Mouse (Mus musculus) v-Abl transformed pro-B cells (cell line): Measurements from ENCODE around the gene Tbccd1.

Experiments used
- in situ Hi-C, 2 experiments: fragments of 400-800 bp; cut with MboI; formaldehyde crosslinking; loops; one replicate each; pipeline ENCODE4 v1.15.1; 2025; ENCODE audit not compliant: unreplicated experiment in 2 of 2

Tbccd1 gene

GRCm38 (mm10) chr16:22857431-22858113 lies at the start of gene Tbccd1, which contains the start of gene Dnajb11:
Gene Tbccd1 (minus strand): TSS chr16:22857669.
Gene Dnajb11 (plus strand): TSS chr16:22857845.
- in situ Hi-C loops, result no loop called here

GRCm38 (mm10) chr16:22901326-22901725 lies 43.9 kb upstream of the Tbccd1 start:
- in situ Hi-C loops, result no loop called here

GRCm38 (mm10) chr16:22899866-22900570 lies 42.5 kb upstream of the Tbccd1 start:
- in situ Hi-C loops, result loop anchor here in 1 of 2 experiments (25.0 kb wide), 1 partner anchor 537 kb away; the partner anchor contains the start of gene Rtp1

- in situ Hi-C loops, result loop anchor here in 1 of 2 experiments (25.0 kb wide), 1 partner anchor 538 kb away; the partner anchor contains the start of gene Rtp1
These were observed 41.9 kb upstream of the Tbccd1 start for GRCm38 (mm10) chr16:22899346-22899745.

- in situ Hi-C loops, result loop anchor here in 1 of 2 experiments (25.0 kb wide), 1 partner anchor 541 kb away; the partner anchor contains the start of gene Rtp1
These were observed 39.1 kb upstream of the Tbccd1 start for GRCm38 (mm10) chr16:22896618-22897017.

GRCm38 (mm10) chr16:22894095-22894494 lies 36.6 kb upstream of the Tbccd1 start:
- in situ Hi-C loops, result loop anchor here in 1 of 2 experiments (25.0 kb wide), 1 partner anchor 543 kb away; the partner anchor contains the start of gene Rtp1

GRCm38 (mm10) chr16:22891733-22892154 lies 34.3 kb upstream of the Tbccd1 start:
- in situ Hi-C loops, result loop anchor here in 1 of 2 experiments (25.0 kb wide), 1 partner anchor 546 kb away; the partner anchor contains the start of gene Rtp1

GRCm38 (mm10) chr16:22890683-22891510 lies 33.4 kb upstream of the Tbccd1 start, which contains the start of gene Ahsg:
Gene Ahsg (plus strand): TSS chr16:22891277.
- in situ Hi-C loops, result loop anchor here in 1 of 2 experiments (25.0 kb wide), 1 partner anchor 546 kb away; the partner anchor contains the start of gene Rtp1

GRCm38 (mm10) chr16:22889716-22890115 lies 32.2 kb upstream of the Tbccd1 start:
- in situ Hi-C loops, result loop anchor here in 1 of 2 experiments (25.0 kb wide), 1 partner anchor 548 kb away; the partner anchor contains the start of gene Rtp1

GRCm38 (mm10) chr16:22888835-22889234 lies 31.4 kb upstream of the Tbccd1 start:
- in situ Hi-C loops, result loop anchor here in 1 of 2 experiments (25.0 kb wide), 1 partner anchor 548 kb away; the partner anchor contains the start of gene Rtp1

- in situ Hi-C loops, result loop anchor here in 1 of 2 experiments (25.0 kb wide), 1 partner anchor 551 kb away; the partner anchor contains the start of gene Rtp1
These were observed 29.3 kb upstream of the Tbccd1 start for GRCm38 (mm10) chr16:22886726-22887125.

- in situ Hi-C loops, result loop anchor here in 1 of 2 experiments (25.0 kb wide), 1 partner anchor 552 kb away; the partner anchor contains the start of gene Rtp1
These were observed 27.9 kb upstream of the Tbccd1 start for GRCm38 (mm10) chr16:22885356-22885755.

- in situ Hi-C loops, result loop anchor here in 1 of 2 experiments (25.0 kb wide), 1 partner anchor 554 kb away; the partner anchor contains the start of gene Rtp1
These were observed 26.0 kb upstream of the Tbccd1 start for GRCm38 (mm10) chr16:22883441-22883840.

- in situ Hi-C loops, result loop anchor here in 1 of 2 experiments (25.0 kb wide), 1 partner anchor 556 kb away; the partner anchor contains the start of gene Rtp1
These were observed 24.0 kb upstream of the Tbccd1 start for GRCm38 (mm10) chr16:22881487-22881886.

GRCm38 (mm10) chr16:22880900-22881299 lies 23.4 kb upstream of the Tbccd1 start:
- in situ Hi-C loops, result loop anchor here in 1 of 2 experiments (25.0 kb wide), 1 partner anchor 556 kb away; the partner anchor contains the start of gene Rtp1

GRCm38 (mm10) chr16:22879945-22880595 lies 22.6 kb upstream of the Tbccd1 start:
- in situ Hi-C loops, result loop anchor here (5.0 to 25.0 kb wide), 4 partner anchors 72 to 557 kb away; partner anchors contain the start of genes Hrg (in 2 of the 2) and Rtp1 (in 1 of the 2)

GRCm38 (mm10) chr16:22878716-22879115 lies 21.2 kb upstream of the Tbccd1 start:
- in situ Hi-C loops, result loop anchor here (5.0 to 25.0 kb wide), 4 partner anchors 74 to 559 kb away; partner anchors contain the start of genes Hrg (in 2 of the 2) and Rtp1 (in 1 of the 2)

- in situ Hi-C loops, result loop anchor here (5.0 to 25.0 kb wide), 4 partner anchors 74 to 559 kb away; partner anchors contain the start of genes Hrg (in 2 of the 2) and Rtp1 (in 1 of the 2)
These were observed 20.4 kb upstream of the Tbccd1 start for GRCm38 (mm10) chr16:22877660-22878390.
